Mouse (Mus musculus) forebrain, embryonic 14.5 days (tissue): Measurements from ENCODE around the gene Tcirg1. TPM values are rescaled to one million over a fixed set of nuclear protein-coding genes. Genes with fewer than 3 reads are reported as not detected.

Source experiments
- polyA plus RNA-seq: library from polyadenylated mRNA; unstranded; fragments of >200 nt; fragmentation: Nextera tagmentation; extraction: Ambion mirVana; gene quantifications from 2 replicates; pipeline ENCODE4 v1.2.1, GENCODE M21; 2014

The Tcirg1 gene
- polyA plus RNA-seq, 1 experiment from 2014 or later = 5.8 TPM

Other genes with a start within 250 kb of the Tcirg1 start
- 1.8 and 2.1 TPM in 2 replicates for gene Lrp5, start 220.6 kb downstream of the Tcirg1 start, polyA plus RNA-seq
- 29.7 and 34.6 TPM in 2 replicates for gene 1810055G02Rik, start 198.8 kb downstream of the Tcirg1 start, polyA plus RNA-seq
- gene Kmt5b, start 139.7 kb downstream of the Tcirg1 start, polyA plus RNA-seq = 32.8 and 48.7 TPM in 2 replicates
- gene Chka, start 55.4 kb downstream of the Tcirg1 start, polyA plus RNA-seq = 32.0 and 49.5 TPM in 2 replicates
- gene Ndufs8, start 5.6 kb upstream of the Tcirg1 start, polyA plus RNA-seq = 243 and 301 TPM in 2 replicates
- 1.9 and 2.0 TPM in 2 replicates for gene Aldh3b1, start 22.7 kb upstream of the Tcirg1 start, polyA plus RNA-seq
- gene Unc93b1, start 28.1 kb upstream of the Tcirg1 start, polyA plus RNA-seq = 7.5 and 9.4 TPM in 2 replicates
- not detected in 2 replicates for gene Aldh3b3, start 51.5 kb upstream of the Tcirg1 start, polyA plus RNA-seq
- gene Aldh3b2, start 65.2 kb upstream of the Tcirg1 start, polyA plus RNA-seq = 0.36 and 0.42 TPM in 2 replicates
- 1.8 and 2.3 TPM in 2 replicates for gene Acy3, start 79.4 kb upstream of the Tcirg1 start, polyA plus RNA-seq
- gene Tbx10, start 85.6 kb upstream of the Tcirg1 start, polyA plus RNA-seq = not detected in 2 replicates
- gene Nudt8, start 93.4 kb upstream of the Tcirg1 start, polyA plus RNA-seq = 35.6 and 41.1 TPM in 2 replicates
- gene Gm49405, start 93.5 kb upstream of the Tcirg1 start, polyA plus RNA-seq = 2.2 and 3.8 TPM in 2 replicates
- gene Doc2g, start 96.2 kb upstream of the Tcirg1 start, polyA plus RNA-seq = 3.2 and 5.4 TPM in 2 replicates
- 238 and 254 TPM in 2 replicates for gene Ndufv1, start 105.7 kb upstream of the Tcirg1 start, polyA plus RNA-seq
- 369 and 398 TPM in 2 replicates for gene Gstp1, start 130.9 kb upstream of the Tcirg1 start, polyA plus RNA-seq
- 1.2 and 4.2 TPM in 2 replicates for gene Gstp2, start 138.9 kb upstream of the Tcirg1 start, polyA plus RNA-seq
- gene Gstp3, start 152.4 kb upstream of the Tcirg1 start, polyA plus RNA-seq = not detected in 2 replicates
- gene Cabp2, start 174.4 kb upstream of the Tcirg1 start, polyA plus RNA-seq = not detected in 2 replicates
- gene Cdk2ap2, start 190.0 kb upstream of the Tcirg1 start, polyA plus RNA-seq = 88.6 and 91.7 TPM in 2 replicates
- gene Pitpnm1, start 192.9 kb upstream of the Tcirg1 start, polyA plus RNA-seq = 29.1 and 40.8 TPM in 2 replicates
- gene Aip, start 218.7 kb upstream of the Tcirg1 start, polyA plus RNA-seq = 85.2 and 94.4 TPM in 2 replicates
- not detected in 2 replicates for gene Gpr152, start 232.7 kb upstream of the Tcirg1 start, polyA plus RNA-seq
- gene Cabp4, start 236.9 kb upstream of the Tcirg1 start, polyA plus RNA-seq = 0.08 and 0.12 TPM in 2 replicates
- 134 and 154 TPM in 2 replicates for gene Coro1b, start 241.5 kb upstream of the Tcirg1 start, polyA plus RNA-seq
- 0.24 TPM in 1 of 2 replicates, not detected in the other for gene Ptprcap, start 246.5 kb upstream of the Tcirg1 start, polyA plus RNA-seq